Mouse (Mus musculus) urinary bladder, postnatal 14 days (tissue): ENCODE data around the gene Ndc1.
"Not testable (repeated sequence)": the region's sequence is repeated elsewhere in the genome, so short reads cannot be mapped to it uniquely, and the experiment has no call there.

Experiments used
- DNase-seq: peaks from one replicate; pipeline ENCODE4 v3.0.0; 2021; ENCODE audit warnings: low spot score

Gene Ndc1

DNA sequence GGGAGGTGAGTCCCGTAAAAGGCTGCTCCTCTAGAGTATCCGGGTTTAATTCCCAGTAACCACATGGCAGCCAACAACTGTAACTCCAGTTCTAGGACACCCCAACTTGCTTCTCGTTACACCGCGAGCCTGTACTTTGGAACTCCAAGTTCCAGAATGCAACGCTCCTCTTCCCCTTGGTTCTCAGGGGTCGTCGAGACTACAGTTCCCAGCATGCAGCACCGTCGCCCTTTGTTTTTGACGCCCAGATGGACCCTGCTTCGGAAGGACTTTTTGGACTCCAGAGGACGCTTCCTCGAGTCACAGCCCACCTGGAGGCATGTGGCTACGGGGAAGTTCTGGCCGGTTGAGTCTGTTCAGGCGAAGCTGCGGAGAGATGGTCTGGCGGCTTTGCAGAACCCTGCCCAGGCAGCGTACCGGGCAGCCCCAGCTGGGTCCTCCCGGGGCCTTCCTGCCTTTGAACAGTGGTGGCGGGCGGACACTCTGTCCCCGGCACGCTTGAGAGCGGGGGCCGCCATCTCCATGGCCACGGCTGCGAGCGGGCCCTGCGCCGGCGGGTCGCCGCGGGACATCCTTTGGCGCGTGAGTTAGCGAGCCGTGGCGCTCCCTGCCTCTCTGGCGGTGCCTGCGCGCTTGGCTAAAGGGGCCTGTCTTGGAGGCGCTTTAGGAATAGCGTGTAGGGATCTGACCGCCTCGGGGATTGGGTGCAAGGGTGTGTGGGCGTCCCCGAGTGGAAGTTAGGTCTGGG is at the start of gene Ndc1:
TSS of gene Ndc1 (plus strand) at position 218 of the 748 bp plus-strand sequence.
- DNase-seq = peak; percentile 76

DNA sequence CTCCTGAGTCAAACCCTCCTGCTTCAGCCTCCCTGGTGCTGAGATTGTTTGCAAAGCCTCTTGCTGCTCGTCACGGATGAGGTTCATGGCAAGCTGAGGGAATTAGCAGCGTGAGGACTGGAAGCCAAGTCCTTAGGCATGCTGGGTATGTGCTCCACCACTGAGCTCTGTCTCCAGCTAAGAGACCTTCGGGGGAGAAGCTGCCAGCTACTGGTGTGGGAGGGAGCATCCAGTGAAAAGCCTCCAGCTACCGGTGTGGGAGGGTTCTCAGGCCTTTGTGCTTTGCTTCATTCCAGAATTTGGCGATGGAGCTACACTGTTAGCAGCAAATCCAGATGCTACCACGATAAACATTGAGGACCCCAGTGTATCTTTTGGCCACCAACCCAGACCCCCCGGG is 48.9 kb upstream of the Ndc1 start:
- DNase-seq = no peak

DNA sequence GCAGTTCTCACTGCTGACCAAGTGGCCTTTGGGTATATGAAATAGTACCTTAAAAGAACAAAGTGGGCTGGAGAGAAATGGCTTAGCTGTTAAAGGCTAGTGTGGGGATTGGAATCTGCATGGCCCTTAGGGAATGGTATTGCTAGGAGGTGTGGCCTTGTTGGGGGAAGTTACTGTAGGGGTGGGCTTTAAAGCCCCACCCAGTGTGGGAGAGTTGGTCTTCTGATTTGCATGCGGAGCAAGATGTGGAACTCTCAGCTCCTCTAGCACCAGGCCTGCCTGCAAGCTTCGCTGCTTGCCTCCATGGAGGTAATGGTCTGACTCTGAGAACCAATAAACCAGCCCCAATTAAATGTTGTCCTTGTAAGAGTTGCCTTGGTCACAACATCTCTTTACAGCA is 46.5 kb upstream of the Ndc1 start:
- DNase-seq = no peak

GRCm38 (mm10) chr4:107323113-107323512 is 44.5 kb upstream of the Ndc1 start:
- DNase-seq = no peak

DNA sequence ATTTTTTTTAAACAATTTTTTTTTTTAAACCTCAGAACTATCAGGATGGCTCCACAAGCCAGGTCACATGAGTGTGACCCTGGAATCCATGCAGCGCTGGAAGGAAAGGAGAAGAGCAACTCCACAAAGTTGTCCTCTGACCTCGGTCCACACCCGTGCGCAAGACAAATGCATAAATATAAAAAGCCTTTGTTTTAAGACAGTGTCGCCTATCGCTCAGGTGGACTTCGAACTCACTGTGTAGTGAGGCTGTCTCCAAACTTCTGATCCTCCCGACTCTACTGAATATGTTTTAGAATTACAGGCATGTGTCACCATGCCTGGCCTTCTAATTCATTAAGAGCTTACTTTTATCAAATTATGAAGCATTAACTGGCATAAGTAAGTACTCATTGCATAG is 39.1 kb upstream of the Ndc1 start:
- no peak for DNase-seq

DNA sequence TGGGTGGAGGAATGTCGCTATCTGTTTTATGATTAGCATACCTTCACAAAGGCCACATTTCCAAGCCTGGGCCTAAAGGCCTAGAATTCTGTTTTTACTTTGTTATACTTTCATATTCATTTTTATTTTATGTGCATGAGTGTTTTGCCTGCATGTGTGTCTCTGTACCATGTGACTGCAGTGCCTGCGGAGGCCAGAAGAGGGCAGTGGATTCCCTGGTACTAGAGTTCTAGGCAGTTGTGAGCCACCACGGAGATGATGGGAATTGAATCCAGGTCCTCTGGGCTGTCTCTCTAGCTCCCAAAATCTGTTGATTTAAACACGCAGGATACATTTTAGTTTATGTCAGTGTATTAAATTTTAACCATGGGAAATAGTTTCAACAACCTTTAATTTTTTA is 34.1 kb upstream of the Ndc1 start:
- no peak for DNase-seq

DNA sequence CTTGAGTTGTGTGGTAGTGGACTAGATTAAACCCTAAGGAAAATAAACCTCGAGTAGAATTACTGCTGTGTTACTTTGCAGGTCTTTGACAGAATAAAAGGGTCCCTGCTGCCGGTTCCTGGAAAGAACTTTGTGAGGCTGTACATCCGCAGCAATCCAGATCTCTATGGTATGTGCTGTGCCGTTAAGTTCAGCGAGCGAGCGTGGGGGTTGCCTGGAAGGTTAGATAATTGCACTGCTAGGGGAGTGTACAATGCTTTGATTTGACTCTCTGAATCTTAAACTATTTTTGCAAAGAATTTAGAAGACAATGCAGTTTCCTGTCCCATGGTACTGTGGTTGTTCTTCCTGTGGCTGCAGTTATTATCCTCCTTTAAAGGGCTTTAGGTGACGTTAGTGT is 31.2 kb upstream of the Ndc1 start:
- no peak for DNase-seq

GRCm38 (mm10) chr4:107337455-107337854 is 30.1 kb upstream of the Ndc1 start:
- no peak for DNase-seq

- no peak for DNase-seq
Observed at GRCm38 (mm10) chr4:107341354-107341753, 26.2 kb upstream of the Ndc1 start.

DNA sequence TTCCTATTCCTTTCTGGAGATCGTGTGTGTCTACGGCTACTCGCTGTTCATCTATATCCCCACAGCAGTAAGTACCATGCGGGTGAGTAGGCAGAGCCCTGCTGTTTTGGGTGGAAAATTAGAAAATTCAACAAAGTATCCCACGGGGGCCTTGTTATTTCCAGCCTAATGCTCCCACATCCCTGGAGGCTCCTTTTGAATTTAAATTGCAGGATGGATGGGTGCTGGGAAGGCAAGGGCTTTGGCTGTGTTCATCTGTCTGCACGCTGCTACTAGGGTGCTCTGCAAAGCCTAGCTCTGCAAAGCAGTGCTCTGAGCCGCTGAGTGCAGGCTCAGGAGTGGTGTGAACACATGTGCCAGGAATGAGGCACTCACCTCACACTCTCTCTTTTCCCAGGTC is 23.0 kb upstream of the Ndc1 start:
- DNase-seq = no peak

DNA sequence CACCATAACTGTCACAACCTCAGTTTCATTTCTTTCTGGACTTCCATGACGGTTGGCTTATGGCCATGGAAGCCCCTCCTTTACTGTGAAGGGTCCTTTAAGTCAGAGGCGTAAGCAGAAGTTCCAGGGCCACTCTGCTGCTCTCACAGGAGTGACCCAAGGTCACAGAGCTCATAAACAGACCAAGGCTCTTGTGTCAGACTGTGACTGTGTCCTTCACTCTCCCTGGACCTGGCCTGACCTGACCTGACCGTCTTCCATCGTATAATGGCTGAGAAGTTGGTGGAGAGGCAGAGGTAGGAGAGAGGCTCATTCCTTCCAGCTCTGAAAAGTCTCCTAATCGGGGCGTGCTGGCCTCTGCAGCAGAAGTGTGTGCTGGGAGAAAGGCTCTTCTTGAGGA is 20.4 kb upstream of the Ndc1 start:
- no peak for DNase-seq

- no peak for DNase-seq
Observed at GRCm38 (mm10) chr4:107348529-107349310, 18.9 kb upstream of the Ndc1 start.

GRCm38 (mm10) chr4:107349311-107350008 is 18.1 kb upstream of the Ndc1 start:
- DNase-seq = peak; percentile 26

DNA sequence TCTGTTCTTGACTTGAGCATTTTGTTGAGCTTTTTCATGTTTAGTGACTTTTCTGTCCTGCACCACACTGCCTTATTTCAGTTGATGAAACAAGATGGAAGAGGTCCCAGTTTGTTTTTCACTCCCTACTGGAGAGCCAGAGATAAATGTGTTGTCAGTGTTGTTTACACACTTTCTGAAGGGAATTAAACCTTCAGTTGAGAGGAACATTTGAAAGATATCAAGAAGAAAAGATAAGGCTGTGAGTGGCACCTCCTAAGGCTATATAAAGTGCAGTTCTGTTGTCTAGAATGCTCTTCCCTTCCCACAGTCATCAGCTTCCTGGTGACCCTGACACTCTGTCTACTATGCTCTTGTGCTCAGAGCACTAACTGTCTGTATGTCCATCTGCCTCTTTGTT is 16.2 kb upstream of the Ndc1 start:
- no peak for DNase-seq

GRCm38 (mm10) chr4:107353612-107354011 is 14.0 kb upstream of the Ndc1 start:
- no peak for DNase-seq

DNA sequence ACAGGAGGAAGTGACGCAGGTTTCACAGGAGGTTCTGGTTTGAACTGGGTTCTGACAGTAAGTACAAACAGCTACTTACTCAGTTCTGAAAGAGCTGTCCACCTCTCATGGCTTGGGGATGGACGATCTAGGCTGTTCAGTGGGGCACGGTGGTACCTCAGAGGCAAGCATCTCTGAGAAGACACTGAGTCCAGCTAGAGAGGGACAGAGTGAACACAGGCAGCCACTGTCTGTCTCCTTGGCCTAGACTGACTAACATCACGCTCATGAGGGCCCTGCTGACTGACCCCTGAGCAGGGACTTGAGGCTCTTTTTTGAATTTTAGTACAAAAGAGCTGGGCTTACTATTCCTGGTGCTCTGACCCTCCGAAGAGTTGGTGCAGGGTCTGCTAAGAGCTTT is 13.5 kb upstream of the Ndc1 start:
- no peak for DNase-seq

DNA sequence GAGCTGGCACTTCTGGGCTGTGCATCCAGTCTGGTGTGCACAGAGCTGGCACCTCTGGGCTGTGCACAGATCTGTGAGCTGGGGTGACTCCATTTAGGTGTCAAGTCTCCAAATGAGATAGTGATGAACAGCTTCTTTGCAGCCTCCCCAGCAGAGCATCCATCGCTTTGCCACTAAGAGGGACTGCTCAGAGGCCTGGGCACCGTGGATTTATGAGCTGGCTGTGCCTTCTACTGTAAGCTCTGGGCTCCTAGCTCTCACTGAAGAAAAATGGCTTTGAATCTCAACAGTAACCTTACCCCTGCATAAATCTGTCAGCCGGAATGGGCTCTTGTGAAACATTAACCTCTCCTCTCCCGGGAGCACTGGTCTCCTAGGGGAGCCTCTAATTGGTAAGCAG is 13.0 kb upstream of the Ndc1 start:
- no peak for DNase-seq

GRCm38 (mm10) chr4:107357172-107357571 is 10.4 kb upstream of the Ndc1 start:
- DNase-seq = not testable (repeated sequence)

DNA sequence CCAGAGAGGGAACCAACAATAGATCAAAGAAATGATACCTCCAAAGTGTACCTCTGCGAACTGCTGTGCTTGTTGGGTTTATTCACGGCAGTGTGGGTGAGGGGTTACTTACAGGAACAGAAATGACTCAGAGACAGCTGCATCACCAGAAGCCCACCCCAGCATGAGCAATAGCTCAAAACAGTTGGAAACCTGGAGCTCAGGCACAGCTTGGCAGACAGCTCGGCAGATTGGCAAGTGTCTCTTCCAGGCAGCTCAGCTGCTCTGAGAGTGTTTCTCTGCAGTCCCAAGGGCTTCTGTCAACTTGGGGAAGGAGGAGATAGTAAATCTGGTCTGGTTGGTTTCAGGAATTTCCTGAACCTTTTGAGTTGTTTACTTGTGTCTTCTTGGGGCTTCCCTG is 9.1 kb upstream of the Ndc1 start:
- DNase-seq = no peak

DNA sequence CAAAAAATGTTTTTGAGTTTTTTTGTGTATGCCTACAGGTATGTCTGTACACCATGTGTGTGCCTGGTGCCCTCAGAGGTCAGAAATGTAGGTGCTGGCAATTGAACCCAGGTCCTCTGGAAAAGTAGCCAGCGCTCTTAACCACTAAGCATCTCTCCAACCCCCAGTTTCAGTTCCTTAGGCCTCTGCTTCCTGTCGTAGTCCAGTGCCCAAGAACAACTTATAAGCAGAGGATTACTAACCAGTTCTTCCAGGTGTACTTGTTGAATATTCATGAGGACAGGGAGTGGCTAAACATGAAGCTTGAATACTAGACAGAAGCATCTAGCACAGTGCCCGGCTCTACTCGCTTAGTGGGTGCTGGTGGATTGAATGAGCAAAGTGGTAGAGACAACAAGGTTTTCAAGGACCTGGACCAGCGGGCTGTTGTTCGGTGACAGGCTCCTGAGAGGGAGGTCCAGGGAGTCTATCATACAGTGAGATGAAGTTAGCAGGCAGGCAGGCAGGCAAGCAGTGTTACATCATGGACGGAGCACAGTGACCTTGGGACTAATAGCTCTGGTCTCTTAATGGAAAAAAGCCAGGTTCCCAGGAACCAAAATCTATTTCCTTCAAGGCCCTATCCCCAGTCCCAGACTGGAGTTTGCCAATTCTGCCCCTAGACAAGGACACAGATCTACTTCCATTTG is 7.0 kb upstream of the Ndc1 start:
- no peak for DNase-seq

- no peak for DNase-seq
Observed at GRCm38 (mm10) chr4:107362755-107363154, 4.8 kb upstream of the Ndc1 start.

- no peak for DNase-seq
Observed at GRCm38 (mm10) chr4:107363573-107363972, 4.0 kb upstream of the Ndc1 start.
